Comparison of ENCODE assay signal across 12 mouse cellular contexts in the genomic region with DNA sequence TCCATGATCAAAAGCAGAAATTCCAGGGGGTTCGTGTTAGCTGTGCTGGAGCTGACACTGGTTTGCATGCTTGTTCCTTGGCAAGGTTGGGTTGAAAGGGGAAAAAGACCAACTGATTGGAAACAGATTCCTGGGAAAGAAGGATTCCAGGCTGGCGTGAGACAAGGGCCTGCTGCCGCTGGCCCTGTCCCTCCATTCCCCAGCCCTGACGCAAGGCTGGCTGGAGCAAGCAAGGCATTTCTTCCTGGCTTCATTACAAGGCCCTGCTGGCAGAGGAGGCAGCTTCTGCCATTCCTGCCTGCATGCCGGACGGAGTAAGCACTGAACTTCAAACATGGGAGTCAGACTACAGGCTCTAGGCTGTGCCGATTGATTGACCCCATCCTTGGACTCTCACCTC. TPM values are rescaled to one million over a fixed set of nuclear protein-coding genes. Genes with fewer than 3 reads are reported as not detected.
DNase-seq lines count a peak whose midpoint lies in the region; ATAC-seq and TF ChIP-seq lines count a peak whose summit lies in the region.
"Had no signal": no experiment of that assay in that cellular context is flagged by ENCODE, and none has a peak within 500 bp of the region (broad histone marks: within the 10 kb centered on the region; RNA-seq: fewer than 3 reads in every experiment).

No protein-coding gene starts in this region.

- no peaks in the 10 kb centered on the region for H3K36me3 ChIP-seq in limb, embryonic 14.5 days (ENCODE audit: control insufficient read depth, insufficient read depth, low read length)
- H3K36me3 ChIP-seq in forebrain, embryonic 10.5 days (replicated peaks): no peaks in the 10 kb centered on the region
- H3K36me3 ChIP-seq: forebrain, embryonic 15.5 days; midbrain, embryonic 12.5 days had no signal

- WGBS in limb, embryonic 14.5 days: 40% methylated on average over 7 of the region's 7 CpGs
- 70% methylated on average over 7 of the region's 7 CpGs for WGBS in forebrain, embryonic 10.5 days

- peak; percentile 44; the same call in 1 of the 2 replicates for ATAC-seq in limb, embryonic 14.5 days (ENCODE audit: low FRiP score, low read depth)
- ATAC-seq: forebrain, embryonic 15.5 days had no signal

- H3K4me3 ChIP-seq in limb, embryonic 14.5 days (replicated peaks; ENCODE audit: low read length): no peak overlapping the region
- no peak overlapping the region for H3K4me3 ChIP-seq in forebrain, embryonic 10.5 days
- H3K4me3 ChIP-seq: forebrain, embryonic 15.5 days; midbrain, embryonic 12.5 days had no signal

- H3K27ac ChIP-seq in limb, embryonic 14.5 days (replicated peaks; ENCODE audit: low read depth, low read length): no peak overlapping the region
- H3K27ac ChIP-seq in forebrain, embryonic 10.5 days: no peak overlapping the region
- H3K27ac ChIP-seq: forebrain, embryonic 15.5 days; midbrain, embryonic 12.5 days had no signal

- no peaks in the 10 kb centered on the region for H3K4me1 ChIP-seq in limb, embryonic 14.5 days (ENCODE audit: control insufficient read depth, insufficient read depth, low read length)
- no peaks in the 10 kb centered on the region; the same call in 1 of the 2 replicates for H3K4me1 ChIP-seq in forebrain, embryonic 10.5 days
- H3K4me1 ChIP-seq: forebrain, embryonic 15.5 days; midbrain, embryonic 12.5 days had no signal

- DNase-seq in 3134 (ENCODE audit: extremely low read depth, insufficient read length, low spot score) (peak; percentile 73), 3T3-L1 (ENCODE audit: low read depth, low spot score) (peak; percentile 91)
- peak; percentile 63 for DNase-seq in gastrocnemius, postnatal 10 days
- peak; percentile 45 for DNase-seq in limb, embryonic 14.5 days (ENCODE audit: low spot score)
- DNase-seq in layer of hippocampus, postnatal 14 days (ENCODE audit: low spot score in 2 of 2): no peak
- DNase-seq in forebrain, embryonic 10.5 days (ENCODE audit: extremely low spot score, low spot score): no peak
- DNase-seq in kidney, adult 18-20 months: no peak
- DNase-seq in spleen, postnatal 10 days (ENCODE audit: low spot score in 2 of 2): no peak

- H3K9me3 ChIP-seq in limb, embryonic 14.5 days (ENCODE audit: control insufficient read depth, low read length): no peaks in the 10 kb centered on the region
- no peaks in the 10 kb centered on the region; the same call in 1 of the 2 replicates for H3K9me3 ChIP-seq in forebrain, embryonic 10.5 days
- H3K9me3 ChIP-seq: forebrain, embryonic 15.5 days; midbrain, embryonic 12.5 days had no signal

- H3K27me3 ChIP-seq in limb, embryonic 14.5 days (ENCODE audit: control insufficient read depth, insufficient read depth, low read length): no peaks in the 10 kb centered on the region
- no peaks in the 10 kb centered on the region for H3K27me3 ChIP-seq in forebrain, embryonic 10.5 days (ENCODE audit: poor library complexity, severe bottlenecking)
- H3K27me3 ChIP-seq: forebrain, embryonic 15.5 days; midbrain, embryonic 12.5 days had no signal

- no peak for TF ChIP-seq POLR2A in limb, embryonic 14.5 days (IDR thresholded peaks at IDR 0.05; ENCODE audit: borderline replicate concordance, extremely low read depth, insufficient read depth, insufficient read length)

- H3K9ac ChIP-seq in limb, embryonic 14.5 days (ENCODE audit: low read depth, low read length, severe bottlenecking): no peak overlapping the region
- H3K9ac ChIP-seq: forebrain, embryonic 15.5 days; midbrain, embryonic 12.5 days had no signal

- H3K4me2 ChIP-seq in limb, embryonic 14.5 days (replicated peaks; ENCODE audit: low read depth, low read length, severe bottlenecking): no peak overlapping the region
- H3K4me2 ChIP-seq: forebrain, embryonic 15.5 days; midbrain, embryonic 12.5 days had no signal

RNA-seq across cellular contexts. Expression of gene Ccn5, which starts 22.2 kb away (rescaled TPM):
- total RNA-seq in gastrocnemius, postnatal 10 days (2021): 1 to 10 TPM in 1 of 2 experiments, under 1 TPM in 1; 0.40 to 1.9 TPM
- 0.23 and 0.51 TPM in 2 replicates for polyA plus RNA-seq in limb, embryonic 14.5 days (2012; rRNA removed)
- 0.70 and 1.1 TPM in 2 replicates for polyA plus RNA-seq in limb, embryonic 14.5 days (2014; fragmentation: Nextera tagmentation; extraction: Ambion mirVana)
- not detected for total RNA-seq in layer of hippocampus, postnatal 14 days (2021)
- polyA plus RNA-seq in forebrain, embryonic 10.5 days (2016; fragmentation: Nextera tagmentation; extraction: Ambion mirVana): 0.29 and 0.34 TPM in 2 replicates
- total RNA-seq: neutrophil, adult 5-6 weeks had no signal

RNA-seq across cellular contexts. Expression of gene Ada, which starts 48.4 kb away (rescaled TPM):
- total RNA-seq in gastrocnemius, postnatal 10 days (2021): 1 to 10 TPM; 1.1 to 2.4 TPM
- polyA plus RNA-seq in limb, embryonic 14.5 days (2012; rRNA removed): 6.8 and 8.1 TPM in 2 replicates
- polyA plus RNA-seq in limb, embryonic 14.5 days (2014; fragmentation: Nextera tagmentation; extraction: Ambion mirVana): 9.4 and 9.5 TPM in 2 replicates
- total RNA-seq in layer of hippocampus, postnatal 14 days (2021): 1 to 10 TPM; 1.5 to 1.6 TPM
- 13.6 and 13.9 TPM in 2 replicates for polyA plus RNA-seq in forebrain, embryonic 10.5 days (2016; fragmentation: Nextera tagmentation; extraction: Ambion mirVana)

RNA-seq across cellular contexts. Expression of gene Kcnk15, which starts 55.0 kb away (rescaled TPM):
- not detected for total RNA-seq in gastrocnemius, postnatal 10 days (2021)
- polyA plus RNA-seq in limb, embryonic 14.5 days (2012; rRNA removed): not detected in 2 replicates
- not detected in 2 replicates for polyA plus RNA-seq in limb, embryonic 14.5 days (2014; fragmentation: Nextera tagmentation; extraction: Ambion mirVana)
- total RNA-seq in layer of hippocampus, postnatal 14 days (2021): under 1 TPM in 1 of 2 experiments, not detected in 1; 0.23 TPM
- not detected in 2 replicates for polyA plus RNA-seq in forebrain, embryonic 10.5 days (2016; fragmentation: Nextera tagmentation; extraction: Ambion mirVana)
- total RNA-seq: neutrophil, adult 5-6 weeks had no signal
- polyA plus RNA-seq: forebrain, embryonic 15.5 days; intestine, embryonic 14.5 days; midbrain, embryonic 12.5 days had no signal

Comparison
In these comparisons a context has a peak if more than half of its experiments do, and no peak if none do; other contexts are left out.
1. DNase-seq: peak in 3134 (single experiment), 3T3-L1 (single experiment), gastrocnemius, postnatal 10 days (single experiment) and limb, embryonic 14.5 days (single experiment); none in layer of hippocampus, postnatal 14 days (0 of 2), forebrain, embryonic 10.5 days (single experiment), kidney, adult 18-20 months (single experiment) and spleen, postnatal 10 days (0 of 2).